1 mouse cellular context compared by ENCODE assay signal in genomic region chr17:65656731-65657130, GRCm38 (mm10).
TF ChIP-seq lines count a peak whose summit lies in the region.

No protein-coding gene starts in this region.

TF ChIP-seq in MEL, 35 proteins besides CTCF, POLR2A, EP300 and RAD21 (continued from another document):
- 0 out of 2 replicates have a peak, but pooled peaks have one; percentile 38 for TF ChIP-seq TBP (IDR thresholded peaks at IDR 0.05; ENCODE audit: low read depth, low read length)
- 0 out of 2 replicates have a peak, but pooled peaks have one; percentile 6 for TF ChIP-seq TAL1 (IDR thresholded peaks at IDR 0.05; ENCODE audit: low read length)
